Mouse (Mus musculus) heart, embryonic 11.5 days (tissue): Measurements from ENCODE around the gene Cdk6. TPM values are rescaled to one million over a fixed set of nuclear protein-coding genes. Genes with fewer than 3 reads are reported as not detected.
A peak's percentile ranks its signal among the peaks of the same experiment; 100 is the strongest.

Experiments
- ATAC-seq: fragments of 200-750 bp; cut with Nextera tagmentation; replicated peaks from 2 replicates; pipeline ENCODE4 v1.8.0; 2017; ENCODE audit warnings: moderate library complexity; ENCODE audit not compliant: insufficient number of reproducible peaks, low FRiP score, low TSS enrichment
- H3K27ac ChIP-seq: fragments of 300-500 bp; sonication (generic); 2 replicates; pipeline ENCODE4 v1.5.1; 2014; ENCODE audit warnings: mild to moderate bottlenecking, low read depth, low read length
- H3K27me3 ChIP-seq: fragments of 300-500 bp; sonication (generic); 2 replicates; pipeline ENCODE4 v1.6.1; 2014; ENCODE audit warnings: mild to moderate bottlenecking, low read length, mixed read lengths; ENCODE audit not compliant: control insufficient read depth, insufficient read depth
- H3K36me3 ChIP-seq: fragments of 300-500 bp; sonication (generic); 2 replicates; pipeline ENCODE4 v1.6.1; 2014; ENCODE audit warnings: mild to moderate bottlenecking, low read length, moderate library complexity, mixed read lengths; ENCODE audit not compliant: control insufficient read depth, insufficient read depth
- H3K4me1 ChIP-seq: fragments of 300-500 bp; sonication (generic); 2 replicates; pipeline ENCODE4 v1.6.1; 2014; ENCODE audit warnings: low read length; ENCODE audit not compliant: control insufficient read depth, insufficient read depth
- H3K4me2 ChIP-seq: fragments of 300-500 bp; sonication (generic); 2 replicates; pipeline ENCODE4 v1.6.1; 2014; ENCODE audit warnings: mild to moderate bottlenecking, moderate library complexity
- H3K4me3 ChIP-seq: fragments of 300-500 bp; sonication (generic); 2 replicates; pipeline ENCODE4 v1.5.1; 2014; ENCODE audit warnings: low read depth, low read length
- H3K9ac ChIP-seq: fragments of 300-500 bp; sonication (generic); 2 replicates; pipeline ENCODE4 v1.6.1; 2014; ENCODE audit warnings: mild to moderate bottlenecking, low read depth, low read length, moderate library complexity
- H3K9me3 ChIP-seq: fragments of 300-500 bp; sonication (generic); replicated peaks from 2 replicates; pipeline ENCODE4 v1.6.1; 2016; ENCODE audit warnings: low read length; ENCODE audit not compliant: control insufficient read depth
- WGBS: fragments of 180-500 bp; shearing (Covaris S2); extraction: QIAGEN DNeasy Blood & Tissue Kit; methylation state at CpG from one replicate; pipeline ENCODE4 v1.1.7; 2014; ENCODE audit not compliant: insufficient replicate concordance; 5-methylcytosine and 5-hydroxymethylcytosine counted together
- polyA plus RNA-seq: library from polyadenylated mRNA; unstranded; fragments of >200 nt; fragmentation: Nextera tagmentation; extraction: Ambion mirVana; gene quantifications from 2 replicates; pipeline ENCODE4 v1.2.1, GENCODE M21; 2014

The Cdk6 gene
- polyA plus RNA-seq, 1 experiment from 2014 or later: 31.3 TPM

DNA sequence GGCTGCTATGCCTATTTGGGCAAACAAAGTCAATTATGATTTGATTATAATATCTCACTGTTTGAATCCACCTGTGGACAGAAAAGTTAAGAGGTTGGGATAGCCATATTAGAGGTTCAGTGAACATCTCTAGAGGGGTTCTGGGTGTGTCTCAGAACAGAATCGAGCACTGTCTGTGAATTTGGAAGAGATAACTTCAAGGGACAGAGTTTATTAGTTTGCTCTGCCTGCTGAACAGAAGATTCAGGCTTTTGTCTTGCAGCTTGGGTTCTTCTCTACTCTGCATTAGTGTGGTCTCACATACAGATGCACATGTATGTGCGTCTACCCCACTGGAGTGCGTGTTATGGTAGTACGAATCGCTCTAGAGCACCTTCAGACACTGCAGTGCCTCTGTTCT is 20.0 kb downstream of the Cdk6 start:
- Histone ChIP-seq H3K9ac (no peak overlapping the region), H3K4me1 (peaks cover 7% of the 10 kb centered on the region; the same call in 1 of the 2 replicates), H3K27me3 (no peaks in the 10 kb centered on the region), H3K9me3 (no peaks in the 10 kb centered on the region), H3K4me2 (no peak overlapping the region), H3K36me3 (no peaks in the 10 kb centered on the region), H3K4me3 (no peak overlapping the region), H3K27ac (no peak overlapping the region)
- 93% methylated on average over 5 of the region's 5 CpGs for WGBS
- no peak for ATAC-seq

DNA sequence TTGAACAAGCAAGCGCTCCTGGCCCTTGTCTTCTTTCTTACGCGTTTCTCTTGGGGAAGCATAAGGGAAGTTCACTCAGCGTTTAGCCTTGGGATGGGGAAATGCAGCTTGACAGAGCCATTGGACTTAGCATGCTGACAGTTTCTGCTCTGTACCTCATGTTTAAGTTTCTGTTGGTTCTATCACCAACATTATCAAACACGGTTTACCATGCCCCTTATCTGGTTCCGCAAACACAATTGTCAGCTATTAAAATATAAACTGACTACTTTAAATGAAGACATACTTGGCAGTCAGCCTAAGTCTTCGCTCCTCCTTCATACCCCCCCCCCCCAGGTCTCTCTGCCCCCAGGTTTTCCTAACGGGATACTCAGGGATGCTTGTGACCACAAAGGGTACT is 20.8 kb downstream of the Cdk6 start:
- Histone ChIP-seq H3K4me2 (no peak overlapping the region), H3K27me3 (no peaks in the 10 kb centered on the region), H3K36me3 (no peaks in the 10 kb centered on the region), H3K9ac (no peak overlapping the region), H3K4me3 (no peak overlapping the region), H3K9me3 (no peaks in the 10 kb centered on the region), H3K4me1 (peaks cover 7% of the 10 kb centered on the region; the same call in 1 of the 2 replicates), H3K27ac (no peak overlapping the region)
- 71% methylated on average over 8 of the region's 8 CpGs for WGBS
- ATAC-seq: no peak

DNA sequence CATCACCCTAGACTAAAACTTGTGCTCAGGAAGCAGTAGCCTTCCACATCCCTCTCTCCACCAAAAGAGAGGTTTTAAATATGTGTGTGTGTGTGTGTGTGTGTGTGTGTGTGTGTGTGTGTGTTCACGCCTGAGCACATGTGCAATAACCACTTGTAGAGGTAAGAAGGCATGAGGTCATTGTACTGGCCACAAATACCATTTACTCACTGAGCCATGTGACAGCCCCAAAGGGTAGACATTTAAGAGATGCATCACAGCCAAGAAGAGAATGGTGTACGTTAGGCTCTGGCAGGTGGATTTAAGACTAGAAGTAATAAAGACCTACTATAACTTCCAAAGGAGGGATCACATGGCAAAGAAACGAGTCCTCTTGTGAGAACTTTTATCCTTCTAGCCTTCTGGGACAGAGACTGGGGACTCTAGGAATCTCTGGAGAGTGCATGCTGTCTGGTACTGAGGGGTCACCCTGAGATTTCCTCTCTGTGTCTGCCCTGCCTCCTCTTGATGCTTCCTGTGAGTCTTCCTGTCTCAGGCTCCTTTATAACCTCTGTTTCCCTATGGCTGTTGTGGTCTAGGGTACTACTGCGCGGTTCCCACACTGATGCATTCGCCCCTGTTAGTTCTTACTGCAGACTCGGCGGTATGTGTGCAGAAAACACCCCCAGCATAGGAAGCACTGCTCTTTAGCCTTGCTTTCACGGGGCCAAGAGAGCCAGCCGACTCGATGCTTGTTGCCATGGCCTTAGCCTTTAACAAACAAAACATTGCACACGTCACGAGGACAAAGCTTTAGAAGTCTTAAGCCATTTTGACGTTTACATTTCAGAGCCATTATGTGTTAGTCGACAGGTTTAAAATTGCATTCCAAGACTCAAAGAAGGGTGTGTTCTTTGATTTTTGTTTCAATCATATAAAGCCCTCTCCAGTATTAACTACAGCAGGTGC is 22.0 kb downstream of the Cdk6 start:
- H3K27me3 ChIP-seq: no peaks in the 10 kb centered on the region
- no peak overlapping the region for H3K27ac ChIP-seq
- no peak overlapping the region for H3K9ac ChIP-seq
- H3K4me2 ChIP-seq: no peak overlapping the region
- no peak overlapping the region for H3K4me3 ChIP-seq
- ATAC-seq: no peak; the same call in 1 of the 2 replicates
- no peaks in the 10 kb centered on the region for H3K9me3 ChIP-seq
- WGBS: 71% methylated on average over 15 of the region's 15 CpGs
- peaks cover 7% of the 10 kb centered on the region; the same call in 1 of the 2 replicates for H3K4me1 ChIP-seq
- no peaks in the 10 kb centered on the region for H3K36me3 ChIP-seq

DNA sequence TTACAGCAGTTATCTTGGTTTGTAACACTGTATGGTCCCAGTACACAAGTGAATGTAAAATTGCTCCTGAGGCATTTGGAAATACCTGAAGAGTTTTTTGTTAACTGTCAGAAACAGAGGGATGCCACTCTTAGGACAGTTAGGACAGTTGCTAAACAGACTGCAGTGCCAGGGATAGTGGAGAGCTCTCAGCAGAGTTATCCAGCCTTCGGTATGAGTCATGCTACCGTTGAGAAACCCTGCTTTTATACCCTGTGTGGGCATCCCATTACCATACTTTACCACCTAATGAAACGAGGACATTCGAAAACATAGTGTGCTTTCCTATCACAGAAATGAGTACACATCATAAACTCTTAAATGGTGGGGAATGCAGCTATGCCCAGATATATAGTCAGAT is 25.8 kb downstream of the Cdk6 start:
- H3K4me2 ChIP-seq: no peak overlapping the region
- H3K9me3 ChIP-seq: no peaks in the 10 kb centered on the region
- H3K27ac ChIP-seq: no peak overlapping the region
- H3K4me1 ChIP-seq: peaks cover 7% of the 10 kb centered on the region; the same call in 1 of the 2 replicates
- 84% methylated on average over 4 of the region's 4 CpGs for WGBS
- H3K36me3 ChIP-seq: no peaks in the 10 kb centered on the region
- ATAC-seq: no peak
- no peak overlapping the region for H3K9ac ChIP-seq
- H3K4me3 ChIP-seq: no peak overlapping the region
- H3K27me3 ChIP-seq: no peaks in the 10 kb centered on the region

DNA sequence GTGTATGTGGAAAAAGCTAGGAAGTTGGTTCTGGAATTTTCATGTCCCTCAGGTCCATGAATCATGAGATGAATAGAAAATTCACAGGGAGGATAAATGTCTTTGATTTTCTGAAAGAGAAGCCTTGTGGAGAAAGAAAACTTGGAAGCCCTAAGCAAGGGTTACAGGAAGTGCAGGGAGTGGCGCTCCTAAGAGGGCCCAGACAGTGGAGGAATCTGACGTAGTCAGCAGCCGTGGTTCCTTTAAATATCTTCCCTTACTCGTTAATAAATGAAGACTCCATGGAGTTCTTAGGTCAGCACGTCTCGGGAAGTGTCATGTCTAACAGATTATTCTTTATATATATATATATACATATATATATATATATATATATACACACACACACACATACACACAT is 28.0 kb downstream of the Cdk6 start:
- no peak overlapping the region for H3K9ac ChIP-seq
- H3K27ac ChIP-seq: peak overlapping the region; percentile 29; the same call in 1 of the 2 replicates
- peak overlapping the region; percentile 22 for H3K4me2 ChIP-seq
- no peaks in the 10 kb centered on the region for H3K9me3 ChIP-seq
- no peak for ATAC-seq
- no peaks in the 10 kb centered on the region for H3K27me3 ChIP-seq
- 49% methylated on average over 6 of the region's 6 CpGs for WGBS
- no peak overlapping the region for H3K4me3 ChIP-seq
- H3K36me3 ChIP-seq: no peaks in the 10 kb centered on the region
- no peaks in the 10 kb centered on the region for H3K4me1 ChIP-seq

DNA sequence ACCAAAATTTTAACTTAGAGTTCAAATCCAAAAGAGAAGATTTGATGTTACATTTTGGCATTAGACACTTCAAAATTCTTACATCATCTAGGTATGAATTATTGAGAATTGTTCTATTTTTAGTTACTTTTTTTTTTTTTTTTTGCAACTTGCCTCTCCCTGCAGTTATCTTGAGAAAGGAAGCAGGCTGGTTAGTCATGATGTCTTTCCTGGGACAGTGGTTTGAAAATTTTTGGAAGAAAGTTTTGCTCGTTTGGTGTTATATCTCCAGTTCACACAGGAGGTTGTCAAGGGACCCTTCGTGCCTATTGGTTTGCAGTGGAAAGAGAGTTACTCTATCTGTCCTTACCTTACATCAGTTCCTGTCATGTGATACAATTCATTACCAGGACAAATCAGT is 29.9 kb downstream of the Cdk6 start:
- no peak for ATAC-seq
- H3K4me3 ChIP-seq: no peak overlapping the region

DNA sequence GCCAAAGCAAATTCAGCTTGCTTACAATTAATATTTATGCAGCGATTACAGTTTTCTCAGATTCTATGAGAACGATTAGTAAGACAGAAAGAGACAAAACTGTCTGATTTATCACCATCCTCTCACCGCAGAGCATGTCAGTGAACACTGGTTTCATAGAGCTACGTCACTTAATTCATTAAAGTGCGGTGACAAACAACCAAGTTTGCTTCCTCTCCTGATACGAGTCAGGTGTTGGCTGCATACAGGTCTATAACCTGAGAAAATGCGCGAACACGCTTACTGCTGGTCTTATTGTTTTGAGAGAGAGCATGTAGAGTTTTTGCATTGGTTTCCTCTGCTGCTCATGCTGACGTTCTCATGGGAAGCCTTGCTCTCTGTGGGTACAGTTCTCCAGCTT is 31.9 kb downstream of the Cdk6 start:
- Histone ChIP-seq H3K27me3 (no peaks in the 10 kb centered on the region), H3K36me3 (no peaks in the 10 kb centered on the region), H3K4me1 (peaks cover 4% of the 10 kb centered on the region; the same call in 1 of the 2 replicates), H3K4me3 (no peak overlapping the region), H3K27ac (no peak overlapping the region), H3K4me2 (no peak overlapping the region), H3K9ac (no peak overlapping the region), H3K9me3 (no peaks in the 10 kb centered on the region)
- ATAC-seq: no peak
- WGBS: 89% methylated on average over 10 of the region's 10 CpGs

More for the DNA sequence above, 29.9 kb downstream of the Cdk6 start:
- Histone ChIP-seq H3K4me1 (no peaks in the 10 kb centered on the region), H3K27ac (no peak overlapping the region), H3K9me3 (no peaks in the 10 kb centered on the region), H3K27me3 (no peaks in the 10 kb centered on the region), H3K4me2 (no peak overlapping the region), H3K36me3 (no peaks in the 10 kb centered on the region), H3K9ac (no peak overlapping the region)
- WGBS: 64% methylated on average over 2 of the region's 2 CpGs

DNA sequence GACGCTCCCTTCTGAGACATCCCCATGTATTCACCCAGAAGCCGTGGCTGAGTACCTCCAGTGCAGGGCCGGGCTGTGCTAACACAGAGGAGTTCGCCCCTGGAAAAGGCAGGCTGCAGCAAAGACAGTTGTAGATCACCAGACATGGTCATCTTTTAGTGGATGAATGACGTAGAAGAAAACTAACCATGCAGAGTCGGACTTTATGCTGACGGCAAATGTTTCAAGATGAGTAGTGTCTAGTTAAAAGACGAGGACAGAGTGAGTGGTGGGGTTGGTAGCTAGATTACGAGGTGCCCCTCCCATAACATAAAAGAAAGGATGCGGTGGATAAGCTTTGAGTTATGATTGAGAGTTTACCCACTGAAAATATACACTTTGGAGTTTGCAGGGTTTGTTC is 33.5 kb downstream of the Cdk6 start:
- no peaks in the 10 kb centered on the region for H3K36me3 ChIP-seq
- no peak overlapping the region for H3K4me2 ChIP-seq
- H3K4me1 ChIP-seq: peaks cover 4% of the 10 kb centered on the region; the same call in 1 of the 2 replicates
- no peak overlapping the region for H3K9ac ChIP-seq
- no peak overlapping the region for H3K4me3 ChIP-seq
- no peaks in the 10 kb centered on the region for H3K27me3 ChIP-seq
- H3K9me3 ChIP-seq: no peaks in the 10 kb centered on the region
- WGBS: 76% methylated on average over 10 of the region's 10 CpGs
- H3K27ac ChIP-seq: no peak overlapping the region
- no peak for ATAC-seq
